Mouse (Mus musculus): ENCODE results near the gene Oprd1.

DNA sequence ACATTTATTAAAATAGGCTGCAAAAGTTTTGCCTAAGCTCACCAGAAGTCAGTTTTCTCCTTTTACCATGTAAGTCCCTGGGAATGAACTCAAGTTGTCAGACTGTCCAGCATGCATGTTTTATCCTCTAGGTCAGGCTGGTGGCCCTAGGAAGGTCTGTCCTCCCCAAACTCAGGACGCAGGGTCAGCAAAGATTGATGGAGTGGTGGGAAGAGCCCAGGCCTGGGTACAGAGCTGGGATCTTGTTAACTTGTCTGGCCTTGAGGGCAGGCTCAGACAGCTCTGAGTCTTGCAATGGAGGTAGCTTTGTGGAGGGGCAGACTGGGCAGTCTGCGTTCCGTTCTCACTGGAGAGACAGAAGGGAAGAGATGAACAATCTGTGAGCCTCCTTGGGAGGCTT lies 25.0 kb upstream of the Oprd1 start:
- TF ChIP-seq CTCF (conservative IDR thresholded peaks at IDR 0.05; ENCODE audit: low read length) (no peak), POU5F1 (IDR thresholded peaks at IDR 0.05; ENCODE audit: borderline replicate concordance, low read length) (no peak)

All from E14TG2a.4 (cell line).